Mouse (Mus musculus) urinary bladder, adult 18-20 months (tissue): ENCODE measurements around the gene Smagp.
"Not testable (repeated sequence)": the region's sequence is repeated elsewhere in the genome, so short reads cannot be mapped to it uniquely, and the experiment has no call there.

ENCODE experiments used
- DNase-seq, 2 experiments: peaks; one replicate each; pipeline ENCODE4 v3.0.0; 2022; ENCODE audit warnings: low spot score in 2 of 2, mixed read lengths in 2 of 2

Gene Smagp

GRCm38 (mm10) chr15:100627774-100628370 is 8.9 kb downstream of the Smagp start:
- DNase-seq = no peak

GRCm38 (mm10) chr15:100627287-100627686 is 9.5 kb downstream of the Smagp start:
- DNase-seq = no peak

- DNase-seq = no peak
These were observed 12.3 kb downstream of the Smagp start for GRCm38 (mm10) chr15:100624435-100624834.

- no peak for DNase-seq
These were observed 13.0 kb downstream of the Smagp start for GRCm38 (mm10) chr15:100623754-100624153.

DNA sequence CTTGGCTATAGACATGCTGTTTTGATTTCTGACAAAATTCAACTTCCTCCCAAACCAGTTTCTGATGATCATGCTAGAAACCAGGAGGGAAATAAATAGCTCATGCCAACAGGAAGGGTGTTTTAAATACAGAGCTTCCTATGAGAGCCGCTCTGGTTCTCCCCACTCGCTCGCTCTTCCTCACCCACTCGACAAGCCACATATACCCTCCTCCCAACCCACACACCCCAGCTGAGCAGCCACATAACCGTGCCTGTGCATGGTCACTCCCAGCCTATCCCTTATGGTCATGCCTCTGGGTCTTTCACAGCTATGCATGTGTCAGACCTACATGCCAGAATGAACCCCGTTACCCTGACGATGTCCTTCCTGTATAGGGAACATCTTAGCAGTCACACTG is 14.6 kb downstream of the Smagp start:
- no peak for DNase-seq

- DNase-seq = not testable (repeated sequence)
These were observed 15.1 kb downstream of the Smagp start for GRCm38 (mm10) chr15:100621671-100622070.

DNA sequence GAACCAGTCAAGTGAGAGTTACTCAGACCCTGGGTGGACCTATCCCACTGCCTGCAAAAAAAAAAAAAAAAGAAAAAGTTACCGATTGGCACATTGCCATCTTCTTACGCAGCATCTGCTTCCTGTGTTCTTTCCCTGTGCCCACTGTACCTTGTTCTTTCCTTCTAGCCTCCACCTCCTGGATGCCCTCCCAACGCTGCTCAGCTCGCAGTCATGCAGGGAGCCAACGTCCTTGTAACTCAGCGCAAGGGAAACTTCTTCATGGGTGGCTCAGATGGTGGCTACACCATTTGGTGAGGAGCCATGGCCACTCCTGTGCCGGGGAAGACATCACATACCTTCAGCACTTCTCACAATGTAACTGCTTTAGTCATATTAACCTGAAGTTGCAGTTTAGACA is 17.5 kb downstream of the Smagp start:
- no peak for DNase-seq

DNA sequence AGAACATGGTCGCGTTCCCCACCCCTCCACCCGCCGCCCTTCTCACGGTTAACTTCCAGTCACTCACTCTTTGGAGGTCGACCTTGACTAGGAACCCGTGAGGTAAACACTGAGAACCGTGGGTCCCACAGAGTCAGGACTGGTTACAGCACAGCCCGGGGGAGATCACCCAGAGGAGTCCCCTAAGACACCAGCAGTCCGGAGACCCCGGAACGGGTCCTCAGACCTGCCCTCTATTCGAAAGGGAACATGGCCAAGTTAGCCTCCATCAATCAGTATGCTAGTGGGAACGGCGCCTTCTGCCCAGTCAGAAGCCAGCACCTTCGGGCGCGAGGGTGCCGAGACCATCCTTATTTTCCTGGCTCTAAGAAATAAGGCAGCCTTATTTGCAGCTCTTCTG is 20.5 kb downstream of the Smagp start:
- DNase-seq = no peak

GRCm38 (mm10) chr15:100615825-100616220 is 20.9 kb downstream of the Smagp start:
- DNase-seq = peak; percentile 80 to 82

- DNase-seq = peak; percentile 96 to 98
These were observed 21.5 kb downstream of the Smagp start, which contains the start of gene Dazap2 for GRCm38 (mm10) chr15:100614996-100615824. Gene Dazap2, plus strand, starts transcription at chr15:100615349.

- DNase-seq = no peak
These were observed 22.3 kb downstream of the Smagp start for GRCm38 (mm10) chr15:100614218-100614995.

DNA sequence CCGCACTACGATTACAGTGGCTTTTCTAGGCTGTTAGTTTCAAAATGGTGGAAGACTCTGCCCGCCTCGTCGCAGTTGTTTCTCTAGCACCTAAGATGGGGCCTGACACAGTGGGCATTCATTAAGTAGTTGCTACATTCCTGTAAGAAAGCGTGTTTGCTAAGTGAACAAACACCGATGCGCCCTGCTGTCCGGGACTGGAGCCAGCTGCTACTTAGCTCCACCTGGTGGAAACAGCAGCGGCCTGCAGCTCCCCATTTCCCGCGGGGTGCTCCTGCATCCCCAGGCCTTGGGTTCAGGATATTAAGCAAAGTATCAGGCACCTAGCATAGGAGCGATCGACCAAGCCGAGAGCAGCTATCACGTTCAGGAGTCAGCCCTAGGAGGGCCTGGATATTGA is 23.2 kb downstream of the Smagp start:
- peak; percentile 55 to 60 for DNase-seq

DNA sequence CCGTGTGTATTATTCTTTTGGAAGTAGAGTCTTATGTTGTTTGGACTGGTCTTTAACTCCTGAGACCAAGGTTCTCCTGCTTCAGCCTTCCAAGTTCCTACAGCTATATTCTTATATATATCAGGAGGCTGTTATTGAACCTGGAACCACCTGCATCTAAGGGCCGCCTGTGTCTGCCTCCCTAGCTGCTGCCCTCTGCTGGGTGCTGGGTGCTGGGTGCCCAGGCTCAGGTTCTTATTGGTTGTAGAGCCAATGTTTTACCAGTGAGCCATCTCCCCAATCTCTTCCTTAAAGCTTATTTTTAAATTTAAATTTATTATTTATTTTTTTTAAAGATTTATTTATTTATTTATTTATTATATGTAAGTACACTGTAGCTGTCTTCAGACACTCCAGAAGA is 24.3 kb downstream of the Smagp start:
- DNase-seq = no peak

GRCm38 (mm10) chr15:100611951-100612350 is 24.8 kb downstream of the Smagp start:
- no peak for DNase-seq

DNA sequence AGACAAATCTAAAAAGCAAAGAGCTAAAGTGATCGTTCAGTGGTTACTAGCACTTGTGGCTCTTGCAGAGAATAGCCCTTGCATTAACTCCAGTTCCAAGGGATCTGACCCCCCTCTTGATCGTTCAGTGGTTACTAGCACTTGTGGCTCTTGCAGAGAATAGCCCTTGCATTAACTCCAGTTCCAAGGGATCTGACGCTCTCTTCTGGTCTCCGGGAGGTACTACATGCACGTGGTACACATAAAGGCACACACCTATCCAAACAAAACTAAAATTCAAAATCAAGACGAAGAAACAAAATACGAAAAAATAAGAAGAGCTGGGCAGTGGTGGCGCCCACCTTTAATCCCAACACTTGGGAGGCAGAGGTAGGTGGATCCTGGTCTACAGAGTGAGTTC is 30.1 kb downstream of the Smagp start:
- DNase-seq = not testable (repeated sequence)

GRCm38 (mm10) chr15:100601669-100602068 is 35.1 kb downstream of the Smagp start:
- no peak for DNase-seq

DNA sequence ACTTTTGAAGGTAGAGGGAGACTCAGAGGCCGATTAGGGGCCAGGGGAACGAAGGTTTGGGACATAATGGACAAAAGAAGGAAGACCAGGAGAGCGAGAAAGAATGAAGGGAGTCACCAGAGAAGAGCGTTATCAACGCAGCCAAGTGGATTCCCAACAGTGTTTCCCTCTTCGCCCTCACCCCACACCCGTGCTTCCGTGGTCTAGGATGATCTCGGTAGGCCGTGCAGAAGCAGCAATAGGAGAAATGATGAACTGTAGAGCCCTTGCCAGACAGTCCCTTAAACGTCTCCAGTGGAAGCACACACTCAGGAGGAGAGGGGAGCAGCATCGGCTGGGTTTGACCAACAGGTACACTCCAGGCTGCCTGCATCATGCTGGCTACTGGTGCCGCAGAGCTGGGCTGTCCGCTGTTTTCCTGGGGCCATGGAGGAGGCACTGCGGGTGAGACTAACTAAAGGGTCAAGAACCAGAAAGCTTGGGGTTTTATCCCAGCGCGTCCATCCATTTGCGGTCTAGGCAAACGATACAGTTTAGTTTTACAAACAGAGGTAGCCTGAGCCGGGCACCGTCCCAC is 36.0 kb downstream of the Smagp start:
- no peak for DNase-seq

GRCm38 (mm10) chr15:100600047-100600695 is 36.6 kb downstream of the Smagp start:
- DNase-seq = peak; percentile 49 to 55

DNA sequence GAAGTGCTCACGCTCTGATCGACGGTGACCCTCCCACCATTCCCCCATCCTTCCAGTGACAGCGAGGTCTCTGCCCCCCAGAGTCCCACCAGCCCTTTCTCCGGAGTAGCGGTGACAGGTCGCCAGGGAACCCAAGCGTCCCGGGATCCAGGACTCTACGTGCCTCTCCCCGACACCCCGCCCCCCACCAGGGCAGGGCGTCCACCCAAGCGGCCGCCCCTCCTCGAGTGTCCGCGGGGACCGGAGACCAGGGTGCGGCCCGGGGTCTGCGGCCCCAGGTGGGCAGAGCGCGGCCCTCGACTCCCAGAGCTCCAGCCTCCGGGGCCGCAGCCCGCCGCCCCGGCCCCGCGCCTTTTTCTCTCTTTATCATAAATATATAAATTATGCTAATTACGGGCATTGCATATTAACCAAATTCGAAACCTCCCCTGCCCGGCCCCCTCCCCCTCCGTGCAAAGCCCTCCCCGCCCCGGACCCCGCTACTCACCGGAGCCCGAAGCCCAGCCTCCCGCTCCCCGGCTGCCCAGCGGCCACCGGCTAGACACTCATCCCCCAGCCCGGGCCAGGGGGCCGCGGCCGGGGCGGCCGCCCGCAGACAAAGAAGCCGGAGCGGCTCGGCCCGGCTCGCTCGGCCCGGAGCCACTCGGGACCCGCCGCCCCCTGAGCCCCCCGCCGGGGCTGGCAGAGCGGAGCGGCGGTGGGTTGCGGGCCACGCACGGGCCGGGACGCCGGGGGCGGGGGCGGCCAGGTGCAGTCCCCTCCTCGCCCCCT is 37.3 kb downstream of the Smagp start, which contains the start of gene Pou6f1:
Pou6f1 (minus strand) TSS at position 709 of the 771 bp plus-strand sequence.
- DNase-seq = peak; percentile 33 to 53

- DNase-seq = peak; percentile 29 to 50
These were observed 37.9 kb downstream of the Smagp start for GRCm38 (mm10) chr15:100598883-100599275.
